Mouse (Mus musculus): Measurements from ENCODE around the gene Atxn1. TPM values are rescaled to one million over a fixed set of nuclear protein-coding genes. Genes with fewer than 3 reads are reported as not detected.

Gene Atxn1
- polyA plus RNA-seq, 1 experiment from 2014 or later = 7.7 TPM

DNA sequence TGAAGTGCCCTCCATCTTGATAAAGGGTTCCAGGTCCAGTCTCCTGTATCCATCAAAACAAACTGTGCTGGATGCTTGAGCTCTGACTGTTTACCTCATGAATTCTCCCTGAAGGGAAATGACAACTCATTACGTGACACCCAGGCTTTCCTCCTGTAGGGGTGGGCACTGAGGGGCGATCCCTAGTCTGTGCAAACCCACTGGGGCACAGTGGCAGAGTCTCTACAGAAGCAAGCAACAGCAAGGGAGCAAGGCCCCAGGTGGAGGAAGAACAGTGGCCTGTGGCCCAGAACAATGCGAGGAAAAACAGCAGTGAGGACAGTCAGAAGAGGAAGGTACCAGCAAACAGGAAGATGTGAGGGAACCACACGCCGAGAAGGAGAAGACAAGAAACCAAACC is 53.7 kb downstream of the Atxn1 start:
- 79% methylated on average over 5 of the region's 5 CpGs for WGBS
- Histone ChIP-seq H3K9me3 (replicated peaks) (no peaks in the 10 kb centered on the region), H3K4me2 (no peak overlapping the region), H3K27me3 (replicated peaks) (no peaks in the 10 kb centered on the region), H3K4me1 (replicated peaks) (peaks cover 39% of the 10 kb centered on the region), H3K27ac (ENCODE audit: poor library complexity, severe bottlenecking) (no peak overlapping the region), H3K9ac (no peak overlapping the region), H3K4me3 (no peak overlapping the region), H3K36me3 (0 out of 2 replicates have a peak, but pooled peaks cover 5% of the 10 kb centered on the region)
- no peak for ATAC-seq (ENCODE audit: insufficient number of reproducible peaks, low FRiP score)

DNA sequence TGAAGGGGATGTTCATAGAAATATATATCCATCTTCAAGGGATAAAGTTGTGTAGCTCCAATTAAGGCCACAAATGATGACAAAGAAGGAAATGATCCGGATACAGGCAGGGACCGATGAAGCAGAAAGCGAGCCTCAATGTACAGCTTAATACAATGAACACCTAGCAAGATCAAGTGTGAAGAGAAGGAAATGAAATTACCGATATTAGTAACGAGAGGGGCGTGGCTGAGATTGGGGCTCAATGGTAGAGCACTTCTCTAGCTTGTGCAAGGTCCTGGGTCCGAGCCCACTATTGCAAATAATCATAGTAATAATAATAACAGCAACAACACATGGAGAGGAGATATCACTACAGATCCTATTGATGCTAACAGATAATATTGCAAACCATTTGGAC is 54.5 kb downstream of the Atxn1 start:
- Histone ChIP-seq H3K27me3 (replicated peaks) (no peaks in the 10 kb centered on the region), H3K27ac (ENCODE audit: poor library complexity, severe bottlenecking) (no peak overlapping the region), H3K36me3 (0 out of 2 replicates have a peak, but pooled peaks cover 5% of the 10 kb centered on the region), H3K9me3 (replicated peaks) (no peaks in the 10 kb centered on the region), H3K4me3 (no peak overlapping the region), H3K4me1 (replicated peaks) (peaks cover 37% of the 10 kb centered on the region), H3K4me2 (no peak overlapping the region), H3K9ac (no peak overlapping the region)
- ATAC-seq (ENCODE audit: insufficient number of reproducible peaks, low FRiP score) = no peak
- 91% methylated on average over 7 of the region's 7 CpGs for WGBS

DNA sequence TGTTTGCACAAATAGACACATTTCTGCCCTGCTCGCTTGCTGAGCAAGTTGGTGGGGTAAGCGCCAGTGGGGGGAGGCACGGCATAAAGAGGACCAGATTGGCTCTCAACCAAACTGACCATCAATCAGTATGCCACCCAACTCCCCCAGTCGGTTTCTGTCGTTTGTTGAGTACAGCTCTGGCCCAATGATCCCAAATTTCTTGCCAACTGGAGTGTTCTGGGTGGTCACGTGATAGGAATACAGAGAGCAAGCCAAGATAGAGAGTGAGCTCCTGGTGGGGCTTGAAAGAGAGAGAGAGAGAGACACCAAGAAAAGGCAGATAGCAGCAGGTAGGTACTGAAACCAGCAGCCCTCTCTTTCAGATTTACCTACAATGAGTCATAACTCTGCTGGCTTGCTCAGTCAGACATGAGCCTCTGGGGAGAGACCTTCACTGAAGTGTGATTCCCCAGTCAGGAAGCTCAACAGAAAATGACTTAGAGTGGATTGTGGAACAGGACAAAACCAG is 57.6 kb downstream of the Atxn1 start:
- Histone ChIP-seq H3K9ac (no peak overlapping the region), H3K27me3 (replicated peaks) (no peaks in the 10 kb centered on the region), H3K36me3 (0 out of 2 replicates have a peak, but pooled peaks cover 5% of the 10 kb centered on the region), H3K4me3 (no peak overlapping the region), H3K4me2 (peak overlapping the region; percentile 43), H3K4me1 (replicated peaks) (peaks cover 46% of the 10 kb centered on the region), H3K27ac (ENCODE audit: poor library complexity, severe bottlenecking) (0 out of 2 replicates have a peak overlapping the region, but pooled peaks have one; percentile 19), H3K9me3 (replicated peaks) (no peaks in the 10 kb centered on the region)
- no peak for ATAC-seq (ENCODE audit: insufficient number of reproducible peaks, low FRiP score)
- WGBS = 68% methylated on average over 6 of the region's 6 CpGs

- no peaks in the 10 kb centered on the region for H3K27me3 ChIP-seq (replicated peaks)
- H3K4me2 ChIP-seq = peak overlapping the region; percentile 43
- 41% methylated on average over 10 of the region's 10 CpGs for WGBS
- 0 out of 2 replicates have a peak overlapping the region, but pooled peaks have one; percentile 3 for H3K27ac ChIP-seq (ENCODE audit: poor library complexity, severe bottlenecking)
- 0 out of 2 replicates have a peak overlapping the region, but pooled peaks have one; percentile 6 for H3K9ac ChIP-seq
- no peaks in the 10 kb centered on the region for H3K9me3 ChIP-seq (replicated peaks)
- ATAC-seq (ENCODE audit: insufficient number of reproducible peaks, low FRiP score) = no peak
- 0 out of 2 replicates have a peak, but pooled peaks cover 5% of the 10 kb centered on the region for H3K36me3 ChIP-seq
- H3K4me1 ChIP-seq (replicated peaks) = peaks cover 47% of the 10 kb centered on the region
- H3K4me3 ChIP-seq = no peak overlapping the region
Measured at GRCm38 (mm10) chr13:45906438-45907166, 58.2 kb downstream of the Atxn1 start.

DNA sequence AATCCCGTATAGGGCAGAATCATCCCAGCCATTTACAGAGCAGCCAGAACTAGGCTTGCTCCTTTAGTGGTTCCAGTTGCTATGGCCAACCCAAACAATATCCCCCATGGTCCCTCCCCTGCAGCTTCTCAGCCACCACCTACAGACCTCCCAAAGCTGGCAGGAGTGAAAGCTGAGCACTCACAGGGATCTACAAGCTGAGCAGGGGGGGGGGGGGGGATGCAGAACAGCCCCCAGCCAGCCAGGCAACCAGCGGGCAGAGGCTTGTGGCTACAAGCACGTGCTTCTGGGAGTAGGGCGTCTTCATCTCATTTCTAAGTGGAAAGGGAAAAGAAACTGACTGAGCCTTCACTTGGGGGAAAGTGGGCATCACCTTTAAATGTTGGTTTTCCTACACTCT is 59.9 kb downstream of the Atxn1 start:
- H3K36me3 ChIP-seq = no peaks in the 10 kb centered on the region
- no peak overlapping the region for H3K27ac ChIP-seq (ENCODE audit: poor library complexity, severe bottlenecking)
- no peak overlapping the region for H3K4me3 ChIP-seq
- H3K27me3 ChIP-seq (replicated peaks) = no peaks in the 10 kb centered on the region
- H3K4me2 ChIP-seq = no peak overlapping the region
- H3K9me3 ChIP-seq (replicated peaks) = no peaks in the 10 kb centered on the region
- no peak overlapping the region for H3K9ac ChIP-seq
- peaks cover 47% of the 10 kb centered on the region for H3K4me1 ChIP-seq (replicated peaks)
- 35% methylated on average over 4 of the region's 4 CpGs for WGBS
- no peak for ATAC-seq (ENCODE audit: insufficient number of reproducible peaks, low FRiP score)

DNA sequence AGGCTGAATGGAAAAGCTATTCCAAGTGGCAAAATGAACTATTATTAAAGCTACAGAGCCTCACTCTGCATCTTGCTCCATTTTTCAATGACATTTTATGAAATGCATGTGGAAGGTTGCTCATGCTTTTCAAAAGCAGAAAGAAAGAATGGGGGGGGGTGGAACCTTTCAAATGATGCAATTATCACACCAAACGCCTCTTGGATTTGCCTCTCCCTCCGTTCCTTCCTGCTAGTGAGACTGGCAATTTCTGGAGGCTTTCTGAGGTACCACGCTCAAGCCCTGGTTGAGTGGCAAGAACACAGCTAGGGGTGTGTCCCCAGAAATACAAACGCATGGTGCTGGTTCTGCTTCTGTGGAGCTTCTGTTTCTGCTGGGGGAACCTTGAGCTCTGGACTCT is 60.4 kb downstream of the Atxn1 start:
- no peaks in the 10 kb centered on the region for H3K27me3 ChIP-seq (replicated peaks)
- H3K9ac ChIP-seq = no peak overlapping the region
- H3K4me2 ChIP-seq = no peak overlapping the region
- no peak for ATAC-seq (ENCODE audit: insufficient number of reproducible peaks, low FRiP score)
- H3K4me1 ChIP-seq (replicated peaks) = peaks cover 47% of the 10 kb centered on the region
- H3K27ac ChIP-seq (ENCODE audit: poor library complexity, severe bottlenecking) = no peak overlapping the region
- whole genome bisulfite sequencing = 60% methylated on average over 4 of the region's 4 CpGs
- H3K9me3 ChIP-seq (replicated peaks) = no peaks in the 10 kb centered on the region
- H3K36me3 ChIP-seq = no peaks in the 10 kb centered on the region
- no peak overlapping the region for H3K4me3 ChIP-seq

- no peaks in the 10 kb centered on the region for H3K36me3 ChIP-seq
- H3K4me1 ChIP-seq (replicated peaks) = peaks cover 47% of the 10 kb centered on the region
- no peak overlapping the region for H3K4me3 ChIP-seq
- no peaks in the 10 kb centered on the region for H3K27me3 ChIP-seq (replicated peaks)
- H3K9ac ChIP-seq = no peak overlapping the region
- no peaks in the 10 kb centered on the region for H3K9me3 ChIP-seq (replicated peaks)
- ATAC-seq (ENCODE audit: insufficient number of reproducible peaks, low FRiP score) = no peak; the same call in 1 of the 2 replicates
- peak overlapping the region; percentile 34; the same call in 1 of the 2 replicates for H3K27ac ChIP-seq (ENCODE audit: poor library complexity, severe bottlenecking)
- H3K4me2 ChIP-seq = peak overlapping the region; percentile 25
- WGBS = 50% methylated on average over 12 of the region's 12 CpGs
Measured at GRCm38 (mm10) chr13:45903519-45904274, 61.1 kb downstream of the Atxn1 start.

GRCm38 (mm10) chr13:45902457-45902856 is 62.4 kb downstream of the Atxn1 start:
- WGBS = 96% methylated on average over 5 of the region's 5 CpGs
- Histone ChIP-seq H3K4me2 (no peak overlapping the region), H3K4me3 (no peak overlapping the region), H3K9me3 (replicated peaks) (no peaks in the 10 kb centered on the region), H3K36me3 (no peaks in the 10 kb centered on the region), H3K27ac (ENCODE audit: poor library complexity, severe bottlenecking) (no peak overlapping the region), H3K4me1 (replicated peaks) (peaks cover 42% of the 10 kb centered on the region), H3K27me3 (replicated peaks) (no peaks in the 10 kb centered on the region), H3K9ac (no peak overlapping the region)
- no peak for ATAC-seq (ENCODE audit: insufficient number of reproducible peaks, low FRiP score)

DNA sequence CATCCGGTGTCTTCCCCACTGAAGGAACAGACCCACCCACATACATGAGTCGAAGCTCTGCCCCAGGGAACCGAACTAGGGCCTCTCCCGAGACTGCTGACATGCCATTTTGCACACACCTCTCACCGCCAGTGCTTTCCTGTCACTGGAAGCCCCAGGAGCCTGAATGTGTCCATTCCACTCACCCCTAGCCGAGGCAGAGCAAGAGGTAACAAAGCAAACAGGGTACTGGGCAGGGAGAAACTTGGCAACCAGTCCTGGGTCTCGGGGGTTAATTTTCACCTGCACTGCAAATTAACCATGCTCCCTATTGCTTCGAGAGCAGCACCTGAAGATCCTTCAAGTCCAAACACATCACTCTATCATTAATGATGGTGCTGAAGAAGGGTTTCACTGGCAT is 64.0 kb downstream of the Atxn1 start:
- Histone ChIP-seq H3K9me3 (replicated peaks) (no peaks in the 10 kb centered on the region), H3K4me2 (no peak overlapping the region), H3K27me3 (replicated peaks) (no peaks in the 10 kb centered on the region), H3K36me3 (no peaks in the 10 kb centered on the region), H3K4me3 (no peak overlapping the region), H3K9ac (no peak overlapping the region), H3K27ac (ENCODE audit: poor library complexity, severe bottlenecking) (no peak overlapping the region), H3K4me1 (replicated peaks) (peaks cover 30% of the 10 kb centered on the region)
- WGBS = 65% methylated on average over 8 of the region's 8 CpGs
- ATAC-seq (ENCODE audit: insufficient number of reproducible peaks, low FRiP score) = no peak

- no peak overlapping the region for H3K4me3 ChIP-seq
- ATAC-seq (ENCODE audit: insufficient number of reproducible peaks, low FRiP score) = no peak
- no peaks in the 10 kb centered on the region for H3K27me3 ChIP-seq (replicated peaks)
- no peaks in the 10 kb centered on the region for H3K9me3 ChIP-seq (replicated peaks)
- 58% methylated on average over 2 of the region's 2 CpGs for WGBS
- H3K27ac ChIP-seq (ENCODE audit: poor library complexity, severe bottlenecking) = no peak overlapping the region
- H3K4me1 ChIP-seq (replicated peaks) = peaks cover 23% of the 10 kb centered on the region
- H3K4me2 ChIP-seq = no peak overlapping the region
- H3K9ac ChIP-seq = no peak overlapping the region
- H3K36me3 ChIP-seq = no peaks in the 10 kb centered on the region
Measured at GRCm38 (mm10) chr13:45897571-45897970, 67.2 kb downstream of the Atxn1 start.

DNA sequence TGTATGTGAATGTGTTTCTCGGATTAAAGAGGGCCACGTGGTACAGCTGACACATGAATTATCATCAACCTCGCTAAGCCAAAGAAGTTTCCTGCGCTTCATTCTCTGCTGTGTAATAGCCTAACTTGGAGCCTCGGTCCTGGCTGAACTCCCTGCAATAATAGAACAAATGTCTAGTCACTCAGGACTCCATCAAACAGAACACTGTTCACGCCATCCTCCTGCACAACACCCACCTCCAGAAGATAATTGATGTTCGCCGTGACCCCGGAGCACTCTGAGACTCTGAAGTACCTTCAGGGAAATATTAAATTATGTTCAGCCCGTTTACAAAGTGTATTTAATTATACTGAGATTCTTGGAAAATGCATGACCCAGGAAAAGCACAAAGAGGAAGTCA is 70.0 kb downstream of the Atxn1 start:
- Histone ChIP-seq H3K27ac (ENCODE audit: poor library complexity, severe bottlenecking) (no peak overlapping the region), H3K9me3 (replicated peaks) (no peaks in the 10 kb centered on the region), H3K27me3 (replicated peaks) (no peaks in the 10 kb centered on the region), H3K4me2 (no peak overlapping the region), H3K4me1 (replicated peaks) (peaks cover 18% of the 10 kb centered on the region), H3K9ac (no peak overlapping the region), H3K4me3 (no peak overlapping the region), H3K36me3 (no peaks in the 10 kb centered on the region)
- ATAC-seq (ENCODE audit: insufficient number of reproducible peaks, low FRiP score) = no peak
- 86% methylated on average over 10 of the region's 10 CpGs for WGBS

Data from heart, embryonic 12.5 days (tissue).